Comparison of ENCODE assay signal across 8 mouse cellular contexts in the genomic region with DNA sequence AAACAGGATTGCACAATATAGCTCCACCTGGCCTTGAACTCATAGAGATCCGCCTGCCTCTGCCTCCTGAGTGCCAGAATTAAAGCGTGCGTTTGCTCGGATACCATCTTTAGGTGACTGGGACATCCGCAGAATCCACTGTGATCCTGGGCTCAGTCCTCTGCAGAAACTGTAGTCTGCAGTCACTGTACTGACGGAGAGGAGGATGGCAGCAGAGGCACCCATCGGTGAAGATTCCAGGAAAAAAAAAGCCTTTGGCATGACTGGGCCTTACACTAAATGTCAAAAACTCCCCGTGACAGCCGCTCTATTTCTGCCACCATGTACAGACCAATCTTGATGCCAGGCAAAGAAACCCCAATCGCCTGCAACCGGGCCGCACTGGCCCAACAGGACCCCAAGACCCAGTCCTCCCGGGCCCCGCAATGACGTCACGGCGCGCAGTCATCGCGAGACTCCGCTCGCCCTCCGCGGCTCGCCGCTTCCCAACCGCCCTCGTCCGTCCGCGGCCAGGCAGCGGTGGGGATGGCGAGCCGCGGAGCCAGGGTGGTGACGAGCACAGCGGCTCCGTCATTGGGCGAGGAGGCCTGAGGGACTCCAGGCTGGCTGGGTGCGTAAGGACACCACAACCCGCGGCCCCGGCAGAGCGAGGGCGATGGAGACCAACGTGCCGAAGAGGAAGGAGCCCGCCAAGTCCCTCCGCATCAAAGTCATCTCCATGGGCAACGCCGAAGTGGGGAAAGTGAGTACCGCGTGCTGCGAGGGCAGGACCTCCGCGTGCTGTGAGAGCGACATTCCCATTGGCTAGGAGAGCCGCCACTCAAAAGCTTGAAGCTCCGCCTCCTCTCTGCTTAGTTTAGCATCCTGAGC. TPM values are rescaled to one million over a fixed set of nuclear protein-coding genes. Genes with fewer than 3 reads are reported as not detected.
DNase-seq lines count a peak whose midpoint lies in the region; ATAC-seq lines count a peak whose summit lies in the region.

A gene (plus strand): TSS at position 452 of the 870 bp plus-strand sequence.

- H3K9me3 ChIP-seq in heart, embryonic 10.5 days, result no peaks in the 10 kb centered on the region
- H3K9me3 ChIP-seq in kidney, embryonic 15.5 days (replicated peaks), result no peaks in the 10 kb centered on the region

- peak within 1 kb of the TSS; percentile 96 for H3K27ac ChIP-seq in heart, embryonic 10.5 days
- H3K27ac ChIP-seq in kidney, embryonic 15.5 days, result peak within 1 kb of the TSS; percentile 98

- peaks cover 14% of the 10 kb centered on the region; the same call in 1 of the 2 replicates for H3K4me1 ChIP-seq in heart, embryonic 10.5 days
- H3K4me1 ChIP-seq in kidney, embryonic 15.5 days, result peaks cover 12% of the 10 kb centered on the region

- peak within 1 kb of the TSS; percentile 63 for H3K9ac ChIP-seq in kidney, embryonic 15.5 days

- peak within 1 kb of the TSS; percentile 88 for H3K4me2 ChIP-seq in kidney, embryonic 15.5 days

- H3K4me3 ChIP-seq in heart, embryonic 10.5 days, result peak within 1 kb of the TSS; percentile 71
- H3K4me3 ChIP-seq in kidney, embryonic 15.5 days (replicated peaks), result peak within 1 kb of the TSS; percentile 69

- WGBS in heart, embryonic 10.5 days, result 5% methylated on average over 59 of the region's 59 CpGs
- 5% methylated on average over 59 of the region's 59 CpGs for WGBS in kidney, embryonic 15.5 days

- no peaks in the 10 kb centered on the region for H3K27me3 ChIP-seq in heart, embryonic 10.5 days (ENCODE audit: insufficient read depth, poor library complexity, severe bottlenecking)
- H3K27me3 ChIP-seq in kidney, embryonic 15.5 days, result peaks cover 8% of the 10 kb centered on the region

- peaks cover 17% of the 10 kb centered on the region for H3K36me3 ChIP-seq in heart, embryonic 10.5 days
- peaks cover 20% of the 10 kb centered on the region for H3K36me3 ChIP-seq in kidney, embryonic 15.5 days

- peak; percentile 94 to 95 for DNase-seq in B cell, adult 2 months
- DNase-seq in brain, adult 2 months (ENCODE audit: low read depth, low spot score), result peak; percentile 99
- DNase-seq in heart, embryonic 10.5 days (ENCODE audit: low spot score), result peak; percentile 97
- DNase-seq in liver, result peak; percentile 92
- DNase-seq in spleen, postnatal 4 days (ENCODE audit: low spot score in 2 of 2), result peak; percentile 88 to 95

- peak; percentile 98 for ATAC-seq in erythroblast, adult 5-6 weeks (replicated peaks; ENCODE audit: low FRiP score, poor library complexity, severe bottlenecking)
- ATAC-seq in kidney, embryonic 15.5 days (replicated peaks; ENCODE audit: low FRiP score), result peak; percentile 98
- ATAC-seq in monocyte, adult 5-6 weeks (replicated peaks; ENCODE audit: insufficient number of reproducible peaks, low FRiP score, low TSS enrichment, poor library complexity, severe bottlenecking), result peak; percentile 94

RNA-seq across cellular contexts. Expression of the gene that starts here (rescaled TPM):
- total RNA-seq in erythroblast, adult 5-6 weeks (2015; ENCODE audit: low replicate concordance), result 0.63 and 0.96 TPM in 2 replicates
- 0.26 and 4.2 TPM in 2 replicates for total RNA-seq in erythroblast, adult 5-6 weeks (2017; ENCODE audit: low replicate concordance)
- polyA plus RNA-seq in heart, embryonic 10.5 days (2016; fragmentation: Nextera tagmentation; extraction: Ambion mirVana), result 8.2 and 11.0 TPM in 2 replicates
- 6.3 and 7.1 TPM in 2 replicates for polyA plus RNA-seq in kidney, embryonic 15.5 days (2015; fragmentation: Nextera tagmentation; extraction: Ambion mirVana)
- 5.8 to 8.9 TPM (median 6.1 TPM) in 3 replicates for total RNA-seq in monocyte, adult 5-6 weeks (2017)

Comparison
In these comparisons a context has a peak if more than half of its experiments do, and no peak if none do; other contexts are left out.
1. Peak in every context shown above with its lines: DNase-seq, ATAC-seq, H3K4me3 ChIP-seq and H3K27ac ChIP-seq.